Mouse (Mus musculus) brain, embryonic 14.5 days (tissue): Measurements from ENCODE around the gene Wdr73.

Experiments used
- CTCF ChIP-seq: fragments of 200-500 bp; IDR thresholded peaks from 2 replicates; pipeline ENCODE4 v1.5.1; 2012; ENCODE audit warnings: inconsistent platforms, mild to moderate bottlenecking, moderate library complexity, borderline replicate concordance; ENCODE audit not compliant: insufficient read depth, insufficient read length; ENCODE audit errors: extremely low read depth
- POLR2A ChIP-seq: fragments of 200-500 bp; IDR thresholded peaks from 2 replicates; pipeline ENCODE4 v1.6.1; 2012; ENCODE audit warnings: mild to moderate bottlenecking, inconsistent platforms, borderline replicate concordance; ENCODE audit not compliant: poor library complexity, insufficient read depth, insufficient read length, severe bottlenecking; ENCODE audit errors: extremely low read depth

DNA sequence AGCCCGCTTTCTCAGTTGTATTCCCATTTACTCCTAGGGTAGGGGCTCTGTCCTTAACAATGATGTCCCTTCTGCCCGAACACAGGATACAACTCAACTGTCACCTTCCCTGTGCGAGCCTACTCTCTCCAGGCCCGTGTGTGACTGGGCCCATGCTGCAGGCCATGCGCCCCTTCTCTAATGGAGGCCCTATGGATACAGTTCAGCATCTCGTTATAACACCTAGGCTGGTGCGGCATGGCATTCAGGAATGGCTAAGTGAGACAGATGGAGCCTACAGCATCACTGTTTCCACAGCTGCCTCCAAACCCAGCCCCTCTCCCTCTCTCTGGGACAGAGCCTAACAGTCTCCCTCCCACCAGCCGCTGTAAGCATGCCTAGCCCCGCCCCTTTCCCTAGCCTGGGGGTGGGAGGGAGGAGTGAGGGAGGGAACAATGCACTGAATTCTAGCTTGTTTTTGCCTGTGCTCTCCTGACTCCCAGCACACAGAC lies 12.0 kb downstream of the Wdr73 start:
- TF ChIP-seq CTCF (no peak), POLR2A (no peak)
